Comparison of ENCODE assay signal across 21 mouse cellular contexts in genomic region chr7:109203140-109203539, GRCm38 (mm10). TPM values are rescaled to one million over a fixed set of nuclear protein-coding genes. Genes with fewer than 3 reads are reported as not detected.
A peak's percentile ranks its signal among the peaks of the same experiment; 100 is the strongest.
DNase-seq lines count a peak whose midpoint lies in the region; ATAC-seq and TF ChIP-seq lines count a peak whose summit lies in the region.
"Had no signal": no experiment of that assay in that cellular context is flagged by ENCODE, and none has a peak within 500 bp of the region (broad histone marks: within the 10 kb centered on the region; RNA-seq: fewer than 3 reads in every experiment).

No protein-coding gene starts in this region.

- DNase-seq in heart, adult 11 months = peak; percentile 42
- no peak for DNase-seq in heart, adult 18-20 months
- peak; percentile 33 for DNase-seq in kidney, postnatal 10 days
- DNase-seq in kidney, postnatal 36 days = no peak
- DNase-seq in midbrain, embryonic 10.5 days (ENCODE audit: low spot score) = no peak
- DNase-seq in midbrain, postnatal 0 days (ENCODE audit: low spot score) = no peak
- DNase-seq in adrenal gland, postnatal 14 days = no peak
- DNase-seq: adrenal gland, postnatal 25 days; cerebellum, adult 2 months; cerebellum, postnatal 14 days; embryo, embryonic 11 days; gastrocnemius, postnatal 10 days had no signal

- no peak for TF ChIP-seq CTCF in midbrain, postnatal 0 days (IDR thresholded peaks at IDR 0.05)

- H3K4me3 ChIP-seq in midbrain, embryonic 16.5 days (ENCODE audit: low read depth, low read length) = no peak overlapping the region
- no peak overlapping the region for H3K4me3 ChIP-seq in midbrain, embryonic 10.5 days
- H3K4me3 ChIP-seq in midbrain, postnatal 0 days (ENCODE audit: low read depth, low read length) = no peak overlapping the region
- H3K4me3 ChIP-seq: embryonic facial prominence, embryonic 15.5 days; erythroblast, embryonic 14.5 days; forebrain, embryonic 10.5 days; heart, embryonic 12.5 days; hindbrain, embryonic 10.5 days had no signal

- H3K4me1 ChIP-seq in midbrain, embryonic 16.5 days (ENCODE audit: control insufficient read depth, insufficient read depth, low read length) = no peaks in the 10 kb centered on the region
- peaks cover 31% of the 10 kb centered on the region for H3K4me1 ChIP-seq in midbrain, embryonic 10.5 days
- H3K4me1 ChIP-seq in midbrain, postnatal 0 days (ENCODE audit: insufficient read depth, low read length) = 0 out of 2 replicates have a peak, but pooled peaks cover 3% of the 10 kb centered on the region
- H3K4me1 ChIP-seq: embryonic facial prominence, embryonic 15.5 days had no signal

- no peak overlapping the region for H3K4me2 ChIP-seq in midbrain, embryonic 16.5 days (ENCODE audit: low read length)
- no peak overlapping the region for H3K4me2 ChIP-seq in midbrain, postnatal 0 days (ENCODE audit: low read depth, low read length, poor library complexity, severe bottlenecking)
- H3K4me2 ChIP-seq: embryonic facial prominence, embryonic 15.5 days; heart, embryonic 12.5 days; hindbrain, embryonic 14.5 days had no signal

- 52% methylated on average over 3 of the region's 3 CpGs for WGBS in midbrain, embryonic 16.5 days
- 77% methylated on average over 3 of the region's 3 CpGs for WGBS in midbrain, embryonic 10.5 days
- 65% methylated on average over 3 of the region's 3 CpGs for WGBS in midbrain, postnatal 0 days

- no peaks in the 10 kb centered on the region for H3K9me3 ChIP-seq in midbrain, embryonic 16.5 days (replicated peaks; ENCODE audit: control insufficient read depth, low read length, poor library complexity, severe bottlenecking)
- no peaks in the 10 kb centered on the region for H3K9me3 ChIP-seq in midbrain, embryonic 10.5 days (replicated peaks)
- no peaks in the 10 kb centered on the region for H3K9me3 ChIP-seq in midbrain, postnatal 0 days (ENCODE audit: low read length)
- H3K9me3 ChIP-seq: embryonic facial prominence, embryonic 15.5 days; forebrain, embryonic 10.5 days; heart, embryonic 12.5 days; hindbrain, embryonic 10.5 days had no signal

- ATAC-seq in midbrain, embryonic 16.5 days = no peak
- no peak for ATAC-seq in midbrain, postnatal 0 days (ENCODE audit: low FRiP score)
- ATAC-seq: forebrain, embryonic 16.5 days had no signal

- no peaks in the 10 kb centered on the region for H3K36me3 ChIP-seq in midbrain, embryonic 16.5 days (ENCODE audit: control insufficient read depth, insufficient read depth, low read length)
- no peaks in the 10 kb centered on the region for H3K36me3 ChIP-seq in midbrain, embryonic 10.5 days
- H3K36me3 ChIP-seq in midbrain, postnatal 0 days (ENCODE audit: insufficient read depth, low read length) = no peaks in the 10 kb centered on the region
- H3K36me3 ChIP-seq: embryonic facial prominence, embryonic 15.5 days; forebrain, embryonic 10.5 days; heart, embryonic 12.5 days; hindbrain, embryonic 10.5 days had no signal

- H3K27me3 ChIP-seq in midbrain, embryonic 16.5 days (ENCODE audit: control insufficient read depth, insufficient read depth, low read depth, low read length) = no peaks in the 10 kb centered on the region
- peaks cover 27% of the 10 kb centered on the region for H3K27me3 ChIP-seq in midbrain, embryonic 10.5 days (ENCODE audit: low read depth, poor library complexity, severe bottlenecking)
- H3K27me3 ChIP-seq in midbrain, postnatal 0 days (ENCODE audit: insufficient read depth, low read length) = no peaks in the 10 kb centered on the region
- H3K27me3 ChIP-seq: embryonic facial prominence, embryonic 15.5 days; heart, embryonic 12.5 days had no signal

- 0 out of 2 replicates have a peak overlapping the region, but pooled peaks have one; percentile 24 for H3K27ac ChIP-seq in midbrain, embryonic 16.5 days (ENCODE audit: low read length)
- H3K27ac ChIP-seq in midbrain, embryonic 10.5 days (replicated peaks) = no peak overlapping the region
- H3K27ac ChIP-seq in midbrain, postnatal 0 days (ENCODE audit: low read depth, low read length) = peak overlapping the region; percentile 2; the same call in 1 of the 2 replicates
- H3K27ac ChIP-seq: embryonic facial prominence, embryonic 15.5 days; forebrain, embryonic 10.5 days; hindbrain, embryonic 10.5 days; hindbrain, embryonic 14.5 days had no signal

- no peak overlapping the region for H3K9ac ChIP-seq in midbrain, embryonic 16.5 days (ENCODE audit: low read depth, low read length)
- no peak overlapping the region for H3K9ac ChIP-seq in midbrain, postnatal 0 days (replicated peaks; ENCODE audit: low read length, poor library complexity, severe bottlenecking)
- H3K9ac ChIP-seq: embryonic facial prominence, embryonic 15.5 days; heart, embryonic 12.5 days; hindbrain, embryonic 14.5 days had no signal

RNA-seq across cellular contexts. Expression of gene Lmo1, which starts 28.1 kb away (rescaled TPM):
- total RNA-seq in heart, adult 18-20 months (2021) = 1 to 10 TPM; 2.6 to 3.5 TPM
- polyA plus RNA-seq in midbrain, embryonic 16.5 days (2015; fragmentation: Nextera tagmentation; extraction: Ambion mirVana) = 101 and 126 TPM in 2 replicates
- 34.8 and 57.9 TPM in 2 replicates for polyA plus RNA-seq in midbrain, embryonic 10.5 days (2016; fragmentation: Nextera tagmentation; extraction: Ambion mirVana)
- 109 and 117 TPM in 2 replicates for total RNA-seq in midbrain, postnatal 0 days (2014; rRNA removed)
- 109 and 121 TPM in 2 replicates for polyA plus RNA-seq in midbrain, postnatal 0 days (2015; fragmentation: Nextera tagmentation; extraction: Ambion mirVana)
- total RNA-seq in adrenal gland, postnatal 14 days (2021) = 7.4 and 10.2 TPM in 2 replicates
- total RNA-seq: MEL had no signal
- polyA plus RNA-seq: erythroblast, embryonic 14.5 days had no signal

Comparison
In these comparisons a context has a peak if more than half of its experiments do, and no peak if none do; other contexts are left out.
1. DNase-seq: peak in heart, adult 11 months (single experiment) and kidney, postnatal 10 days (single experiment); none in heart, adult 18-20 months (0 of 2), kidney, postnatal 36 days (0 of 2), midbrain, embryonic 10.5 days (single experiment), midbrain, postnatal 0 days (single experiment) and adrenal gland, postnatal 14 days (single experiment).